Mouse (Mus musculus) frontal cortex, adult 2 months (tissue): ENCODE data around the gene Slc4a5. TPM values are rescaled to one million over a fixed set of nuclear protein-coding genes. Genes with fewer than 3 reads are reported as not detected.
A peak's percentile ranks its signal among the peaks of the same experiment; 100 is the strongest.

ENCODE experiments used
- DNase-seq, 2 experiments: peaks; one replicate each; pipeline ENCODE4 v3.0.0; 2022; ENCODE audit warnings: low spot score in 1 of 2; ENCODE audit errors: extremely low spot score in 1 of 2
- polyA plus RNA-seq: library from polyadenylated mRNA; depleted of rRNA; stranded (reverse); fragments of >200 nt; gene quantifications from 2 replicates; pipeline ENCODE4 v1.2.3, GENCODE M21; 2012

Gene Slc4a5
- polyA plus RNA-seq, 1 experiment = 0.04 TPM

DNA sequence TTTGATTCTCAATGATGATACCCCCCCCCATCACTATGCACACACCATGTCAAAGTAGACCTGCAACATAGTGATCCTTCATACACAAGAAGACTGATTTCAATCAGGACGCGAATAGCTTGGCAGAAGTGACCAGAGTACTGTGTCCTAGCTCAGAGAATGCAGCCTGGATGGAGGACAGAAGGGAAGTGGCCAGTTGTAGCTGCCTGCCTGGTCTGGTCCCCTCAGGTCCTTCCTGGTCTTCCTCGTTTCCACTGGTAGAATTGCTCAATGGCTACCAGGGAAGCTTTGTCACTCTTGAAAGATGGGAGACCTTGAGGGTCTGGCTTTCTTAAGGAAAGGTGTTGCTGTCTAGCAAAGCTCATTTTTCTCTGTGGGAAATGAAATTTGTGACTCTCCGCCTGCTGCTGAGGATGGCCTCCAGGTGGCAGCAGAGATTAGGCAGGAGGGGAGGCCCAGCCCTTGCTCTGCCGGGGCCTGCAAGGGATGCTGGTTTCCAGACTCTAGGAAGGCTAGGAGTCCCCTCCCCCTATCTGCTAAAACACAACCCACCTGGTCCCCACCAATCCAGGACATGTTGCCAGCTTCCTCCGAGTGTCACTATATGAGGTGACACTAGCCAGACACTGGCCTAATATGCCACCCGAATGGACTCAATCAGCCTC, 4.5 kb upstream of the Slc4a5 start:
- peak in 1 of 2 experiments; percentile 86 for DNase-seq

- DNase-seq = no peak
Measured at GRCm38 (mm10) chr6:83231486-83231885, 11.9 kb downstream of the Slc4a5 start.

DNA sequence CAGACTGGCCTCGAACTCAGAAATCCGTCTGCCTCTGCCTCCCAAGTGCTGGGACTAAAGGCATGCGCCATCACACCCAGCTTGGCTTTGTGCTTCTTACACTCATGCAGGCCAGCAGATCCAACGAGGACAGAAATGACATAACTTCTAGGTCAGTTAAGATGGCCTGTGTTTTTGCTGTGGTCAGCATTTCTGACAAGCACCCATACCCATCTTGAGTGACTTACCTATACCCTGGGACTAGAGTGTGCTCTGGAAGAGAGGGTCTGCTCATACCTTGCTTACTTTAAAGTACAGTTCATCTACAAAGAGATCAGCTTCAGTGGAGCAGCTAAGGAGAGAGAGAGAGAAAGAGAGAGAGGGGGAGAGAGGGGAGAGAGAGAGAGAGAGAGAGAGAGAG, 13.7 kb downstream of the Slc4a5 start:
- no peak for DNase-seq

- DNase-seq = no peak
Measured at GRCm38 (mm10) chr6:83234280-83234741, 14.7 kb downstream of the Slc4a5 start.

GRCm38 (mm10) chr6:83237123-83237522, 17.5 kb downstream of the Slc4a5 start:
- DNase-seq = no peak

DNA sequence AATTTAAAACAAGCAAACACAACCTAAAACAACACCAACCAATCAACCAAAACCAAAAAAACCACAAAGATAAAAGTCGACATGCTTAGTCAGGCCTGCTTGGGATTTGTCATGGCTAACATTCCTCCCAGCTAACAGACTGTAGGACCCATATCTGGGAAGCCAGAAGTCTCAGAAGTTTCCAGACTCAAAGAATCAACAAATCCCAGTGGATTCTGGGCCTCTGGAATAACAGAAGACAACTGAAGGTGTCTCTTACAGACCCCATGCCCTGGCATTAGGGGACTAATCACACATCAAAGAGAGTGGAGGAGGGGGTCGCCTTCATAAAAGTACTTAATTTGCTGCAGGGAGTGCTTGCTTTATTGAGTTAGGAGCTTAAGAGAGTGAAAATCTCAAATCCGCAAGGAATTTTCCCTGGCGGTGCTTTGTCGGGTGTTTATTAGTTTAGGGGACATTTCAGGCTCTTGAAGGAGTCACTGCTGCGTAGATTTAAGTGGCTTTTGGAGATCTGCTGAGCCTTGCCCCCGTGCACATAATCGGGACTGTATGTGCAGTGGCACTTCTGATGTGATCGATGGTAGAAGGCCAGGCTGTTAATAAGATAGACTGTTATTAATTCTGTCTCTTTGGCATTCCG, 24.9 kb downstream of the Slc4a5 start:
- DNase-seq = no peak

- peak; percentile 14 to 68 for DNase-seq
Measured at GRCm38 (mm10) chr6:83245134-83245533, 25.5 kb downstream of the Slc4a5 start.

DNA sequence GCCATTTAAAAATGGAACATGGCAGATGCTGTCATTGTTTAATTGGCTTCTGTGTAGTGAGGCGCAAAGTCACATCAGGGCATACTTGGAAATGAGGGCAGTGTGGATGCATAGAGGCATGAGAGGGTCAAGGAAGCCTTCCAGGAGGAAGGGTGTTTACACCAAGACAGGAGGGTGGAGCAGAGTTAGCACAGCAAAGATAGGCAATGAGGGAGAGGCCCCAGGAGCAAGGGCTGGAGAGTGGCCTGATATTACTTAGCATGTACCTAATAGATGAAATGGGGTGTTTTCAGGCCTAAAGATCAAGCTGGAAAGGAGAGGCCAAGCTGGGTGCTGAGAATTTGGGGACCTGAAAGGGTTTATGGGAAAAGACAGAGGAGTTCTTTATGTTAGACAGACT, 26.4 kb downstream of the Slc4a5 start:
- no peak for DNase-seq

DNA sequence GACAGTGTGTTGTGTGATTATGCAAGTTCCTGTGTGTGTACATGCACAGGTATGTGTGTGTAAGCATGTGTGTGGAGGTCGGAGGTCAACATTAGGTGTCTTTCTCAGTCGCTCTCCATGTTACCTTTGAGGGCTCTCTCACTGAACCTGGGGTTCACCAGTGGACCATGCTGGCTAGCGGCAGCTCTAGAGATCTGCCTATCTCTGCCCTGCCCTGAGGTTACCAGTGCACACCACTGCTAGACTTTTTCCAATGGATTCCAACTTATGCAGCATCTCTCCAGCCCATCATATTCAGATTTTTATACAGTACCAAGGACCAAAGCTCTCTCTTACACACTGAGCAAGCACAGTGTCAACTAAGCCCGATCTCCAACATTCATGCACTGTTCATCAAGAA, 27.1 kb downstream of the Slc4a5 start:
- DNase-seq = no peak

DNA sequence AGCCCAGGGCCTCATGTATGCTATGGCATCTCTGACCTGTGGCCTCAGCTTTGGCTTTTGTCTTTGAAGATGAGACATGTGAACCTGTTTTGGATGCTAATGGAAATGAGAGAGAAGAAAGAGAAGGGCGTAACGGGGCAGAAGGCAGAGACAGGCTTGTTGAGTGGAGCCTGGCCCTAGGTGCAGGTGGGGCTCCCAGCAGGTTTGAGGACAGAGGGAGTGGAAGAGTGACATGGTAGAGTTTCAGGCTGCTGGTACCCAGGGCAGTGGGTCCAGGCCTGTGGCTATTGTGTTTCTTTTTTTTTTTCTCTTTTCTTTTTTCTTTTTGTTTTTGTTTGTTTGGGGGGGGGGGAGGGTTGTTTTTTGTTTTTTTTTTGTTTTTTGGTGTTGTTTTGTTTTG, 27.5 kb downstream of the Slc4a5 start:
- DNase-seq = no peak

DNA sequence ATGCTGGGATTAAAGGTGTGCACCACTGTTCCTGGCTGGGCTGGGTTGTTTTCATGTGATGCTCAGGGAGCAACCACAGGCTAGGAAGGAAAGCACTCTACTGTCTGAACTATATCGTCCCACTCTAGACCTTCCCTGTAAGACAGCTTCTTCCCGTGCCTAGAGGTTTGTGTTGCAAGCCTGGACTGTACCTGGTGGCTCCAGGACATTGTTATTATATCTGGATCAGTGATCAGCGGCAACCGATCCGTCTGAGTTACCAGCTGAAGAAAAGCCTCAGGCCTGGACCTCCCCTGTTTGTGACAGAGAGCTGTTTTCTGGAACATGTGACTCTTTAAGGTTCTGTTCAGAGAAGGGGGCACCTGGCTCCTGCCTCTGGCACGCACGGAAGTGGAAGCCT, 34.6 kb downstream of the Slc4a5 start:
- DNase-seq = no peak

DNA sequence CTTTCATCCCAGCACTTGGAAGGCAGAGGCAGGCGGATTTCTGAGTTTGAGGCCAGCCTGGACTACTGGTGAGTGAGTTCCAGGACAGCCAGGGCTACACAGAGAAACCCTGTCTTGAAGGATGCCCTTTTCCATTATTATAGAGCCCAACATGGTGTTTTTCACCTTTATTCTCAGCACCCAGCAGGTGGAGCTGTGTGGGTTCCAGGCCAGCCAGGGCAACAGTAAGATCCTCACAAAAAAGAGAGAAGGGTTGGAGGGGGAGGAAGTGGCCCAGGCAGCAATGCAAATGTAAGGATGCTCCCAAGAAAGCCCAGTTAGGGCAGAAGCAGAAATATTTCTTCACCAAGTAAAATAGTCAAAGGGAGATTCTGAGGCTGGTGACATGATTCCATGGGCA, 44.9 kb downstream of the Slc4a5 start:
- DNase-seq = no peak

DNA sequence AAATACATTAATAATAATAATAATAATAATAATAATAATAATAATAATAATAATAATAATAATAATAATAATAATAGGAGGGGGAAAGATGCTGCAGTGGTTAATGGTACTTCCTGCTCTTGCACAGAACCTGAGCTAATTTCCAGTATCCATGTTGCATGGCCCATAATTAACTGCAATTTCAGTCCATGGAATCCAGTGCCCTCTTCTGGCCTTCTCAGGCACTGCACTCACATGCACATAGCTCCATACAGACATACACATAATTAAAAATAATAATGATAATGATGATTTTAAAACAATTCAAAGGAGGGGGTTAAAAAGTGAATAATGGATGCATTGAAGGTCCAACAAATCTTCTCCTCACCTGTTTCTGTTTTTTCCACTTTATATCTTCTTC, 45.6 kb downstream of the Slc4a5 start:
- no peak for DNase-seq

- DNase-seq = no peak
Measured at GRCm38 (mm10) chr6:83265653-83266052, 46.0 kb downstream of the Slc4a5 start.

DNA sequence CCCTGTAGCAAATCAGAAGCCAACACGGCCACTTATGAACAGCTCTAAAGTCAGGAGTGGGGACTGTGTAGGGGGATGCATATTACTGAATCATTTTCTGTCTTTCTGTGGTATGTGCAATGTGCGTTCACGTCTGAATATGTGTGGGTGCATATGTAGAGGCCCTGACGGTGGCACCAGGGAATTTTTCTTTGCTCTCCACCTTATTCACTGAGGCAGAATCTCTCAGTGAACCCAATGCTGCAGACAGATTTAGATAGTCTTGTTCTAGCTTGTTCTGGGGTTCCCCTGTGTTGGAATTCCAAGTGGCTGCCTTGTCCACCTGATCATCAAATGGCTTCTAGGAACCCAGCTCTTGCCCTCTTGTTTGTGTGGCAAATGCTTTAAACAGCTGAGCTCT, 48.0 kb downstream of the Slc4a5 start:
- peak in 1 of 2 experiments; percentile 13 for DNase-seq

- DNase-seq = peak; percentile 72 to 87
Measured at GRCm38 (mm10) chr6:83268144-83269010, 48.7 kb downstream of the Slc4a5 start.

DNA sequence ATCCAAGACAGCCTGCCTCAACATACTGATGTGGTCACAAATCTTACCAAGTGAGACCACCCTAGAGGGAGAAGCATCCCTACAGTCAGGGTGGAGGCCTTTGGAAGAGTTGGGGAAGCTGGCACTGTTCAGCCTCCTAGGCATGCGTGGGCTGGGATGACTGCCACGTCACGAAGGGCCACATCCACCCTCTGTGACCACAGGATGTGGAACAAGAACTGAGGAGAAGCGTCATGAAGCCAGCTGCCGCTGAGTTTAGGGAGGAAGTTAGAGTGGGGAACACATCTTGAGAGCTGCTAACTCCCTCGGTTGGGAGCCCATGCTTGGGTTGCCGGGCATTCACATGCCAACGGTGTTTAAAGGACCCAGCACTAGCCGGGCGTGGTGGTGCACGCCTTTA, 54.1 kb downstream of the Slc4a5 start:
- no peak for DNase-seq

DNA sequence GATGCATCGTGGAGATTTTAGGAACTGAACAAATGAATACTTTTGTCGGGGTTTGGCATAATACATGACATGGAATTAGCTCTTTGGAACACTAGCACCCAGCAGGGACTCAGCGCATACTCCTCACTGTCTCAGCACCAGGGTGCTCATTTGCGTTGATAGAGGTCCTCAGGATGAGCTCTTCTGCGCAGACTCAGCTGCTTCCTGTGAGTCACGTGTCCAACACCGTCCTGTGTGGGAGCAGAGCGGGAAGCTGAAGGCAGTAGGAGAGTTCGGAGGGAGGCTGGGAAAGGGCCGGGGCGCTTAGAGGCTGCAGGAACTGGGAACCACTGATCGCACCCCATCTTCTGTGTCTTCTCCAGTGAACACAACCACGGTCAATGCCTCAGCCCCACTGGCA, 57.5 kb downstream of the Slc4a5 start:
- DNase-seq = no peak

- DNase-seq = peak in 1 of 2 experiments; percentile 16
Measured at GRCm38 (mm10) chr6:83278881-83279280, 59.3 kb downstream of the Slc4a5 start.

- DNase-seq = no peak
Measured at GRCm38 (mm10) chr6:83280256-83280955, 60.8 kb downstream of the Slc4a5 start.
